In the genomic region with DNA sequence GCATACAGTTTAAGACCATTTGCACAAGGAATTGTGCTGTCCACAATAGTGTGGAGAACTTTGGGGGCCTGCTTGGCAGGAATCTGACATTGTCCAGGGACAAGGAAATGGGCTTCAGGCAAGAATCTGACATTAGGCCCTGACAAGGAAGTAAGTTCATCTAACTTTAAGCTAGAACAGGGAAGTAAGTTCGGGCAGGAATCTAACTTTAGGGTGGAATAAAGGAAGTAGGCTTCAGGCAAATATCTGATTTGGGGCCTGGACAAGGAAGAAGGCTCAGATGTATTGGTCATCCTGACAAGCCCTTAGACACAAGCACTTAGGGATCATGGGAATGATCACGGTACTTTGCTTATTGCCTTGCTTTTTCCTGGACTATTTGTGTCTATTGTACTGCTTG, we compare ENCODE assay signal across 26 mouse cellular contexts.
DNase-seq lines count a peak whose midpoint lies in the region; ATAC-seq and TF ChIP-seq lines count a peak whose summit lies in the region.
"Had no signal": no experiment of that assay in that cellular context is flagged by ENCODE, and none has a peak within 500 bp of the region (broad histone marks: within the 10 kb centered on the region; RNA-seq: fewer than 3 reads in every experiment).

No protein-coding gene starts in this region.

- no peak overlapping the region for H3K4me2 ChIP-seq in heart, embryonic 11.5 days
- H3K4me2 ChIP-seq: embryonic facial prominence, embryonic 12.5 days; embryonic facial prominence, embryonic 15.5 days; heart, embryonic 15.5 days; hindbrain, embryonic 14.5 days had no signal

- no peaks in the 10 kb centered on the region for H3K36me3 ChIP-seq in heart, embryonic 11.5 days (ENCODE audit: control insufficient read depth, insufficient read depth, low read length)
- H3K36me3 ChIP-seq in kidney, adult 2 months (ENCODE audit: control insufficient read depth, insufficient read depth, low read length): no peaks in the 10 kb centered on the region
- H3K36me3 ChIP-seq: embryonic facial prominence, embryonic 12.5 days; embryonic facial prominence, embryonic 15.5 days; heart, embryonic 10.5 days; heart, embryonic 15.5 days had no signal

- DNase-seq in heart, adult 11 months: peak; percentile 78
- DNase-seq in kidney, adult 2 months: peak; percentile 1
- DNase-seq in kidney, adult 8-10 months: no peak
- no peak for DNase-seq in gastrocnemius, adult 2 months
- no peak for DNase-seq in thymus, postnatal 25 days
- DNase-seq: adrenal gland, adult 2 months; adrenal gland, postnatal 14 days; cerebellum, adult 18-20 months; cerebellum, adult 9-10 months; cerebellum, postnatal 14 days; forebrain, postnatal 0 days; gastrocnemius, postnatal 25 days; heart, postnatal 10 days; heart, postnatal 4 days had no signal

- no peak overlapping the region for H3K27ac ChIP-seq in heart, embryonic 11.5 days (ENCODE audit: low read depth, low read length)
- H3K27ac ChIP-seq in kidney, adult 2 months (ENCODE audit: insufficient read depth, low read depth, low read length): no peak overlapping the region
- H3K27ac ChIP-seq in bone marrow macrophage, adult 2 months (ENCODE audit: insufficient read depth, low read depth, low read length): peak overlapping the region; percentile 28; the same call in 1 of the 2 replicates
- H3K27ac ChIP-seq in gastrocnemius, adult 2 months: no peak overlapping the region
- H3K27ac ChIP-seq: embryonic facial prominence, embryonic 12.5 days; embryonic facial prominence, embryonic 15.5 days; heart, embryonic 10.5 days; heart, embryonic 15.5 days; hindbrain, embryonic 14.5 days; hindbrain, postnatal 0 days had no signal

- intact Hi-C loops in gastrocnemius, adult 2 months (cut with DNase I): no loop called here

- no peak overlapping the region for H3K9ac ChIP-seq in heart, embryonic 11.5 days (ENCODE audit: low read depth, low read length)
- H3K9ac ChIP-seq: embryonic facial prominence, embryonic 12.5 days; embryonic facial prominence, embryonic 15.5 days; forebrain, postnatal 0 days; heart, embryonic 15.5 days; hindbrain, embryonic 14.5 days had no signal

- WGBS in heart, embryonic 11.5 days (ENCODE audit: insufficient replicate concordance): 64% methylated on average over 2 of the region's 2 CpGs
- 74% methylated on average over 2 of the region's 2 CpGs for WGBS in kidney, adult 2 months

- TF ChIP-seq CTCF in kidney, adult 2 months (conservative IDR thresholded peaks at IDR 0.05; ENCODE audit: insufficient read depth, insufficient read length, low read depth, low read length): no peak
- no peak for TF ChIP-seq CTCF in bone marrow macrophage, adult 2 months (IDR thresholded peaks at IDR 0.05; ENCODE audit: low read depth, low read length)
- no peak for TF ChIP-seq CTCF in gastrocnemius, adult 2 months (IDR thresholded peaks at IDR 0.05)

- TF ChIP-seq POLR2A in kidney, adult 2 months (IDR thresholded peaks at IDR 0.05; ENCODE audit: low read depth, low read length): no peak
- TF ChIP-seq POLR2A in bone marrow macrophage, adult 2 months (IDR thresholded peaks at IDR 0.05; ENCODE audit: borderline replicate concordance, low read depth, low read length): no peak

- no peaks in the 10 kb centered on the region for H3K9me3 ChIP-seq in heart, embryonic 11.5 days (replicated peaks; ENCODE audit: control insufficient read depth, low read length)
- H3K9me3 ChIP-seq: embryonic facial prominence, embryonic 12.5 days; embryonic facial prominence, embryonic 15.5 days; heart, embryonic 10.5 days; heart, embryonic 15.5 days had no signal

- H3K4me1 ChIP-seq in heart, embryonic 11.5 days (ENCODE audit: control insufficient read depth, insufficient read depth, low read length): no peaks in the 10 kb centered on the region
- H3K4me1 ChIP-seq in kidney, adult 2 months (ENCODE audit: control insufficient read depth, insufficient read depth, low read length): no peaks in the 10 kb centered on the region
- peaks cover 3% of the 10 kb centered on the region; the same call in 1 of the 2 replicates for H3K4me1 ChIP-seq in bone marrow macrophage, adult 2 months (ENCODE audit: control insufficient read depth, insufficient read depth, low read length)
- H3K4me1 ChIP-seq: embryonic facial prominence, embryonic 12.5 days; embryonic facial prominence, embryonic 15.5 days; heart, embryonic 10.5 days; heart, embryonic 15.5 days had no signal

- no peak overlapping the region for H3K4me3 ChIP-seq in heart, embryonic 11.5 days (ENCODE audit: low read depth, low read length)
- no peak overlapping the region for H3K4me3 ChIP-seq in kidney, adult 2 months (ENCODE audit: insufficient read depth, low read depth, low read length)
- H3K4me3 ChIP-seq in bone marrow macrophage, adult 2 months (ENCODE audit: insufficient read depth, low read length): no peak overlapping the region
- H3K4me3 ChIP-seq in gastrocnemius, adult 2 months: no peak overlapping the region
- H3K4me3 ChIP-seq: embryonic facial prominence, embryonic 12.5 days; embryonic facial prominence, embryonic 15.5 days; heart, embryonic 10.5 days; heart, embryonic 15.5 days had no signal

- H3K27me3 ChIP-seq in heart, embryonic 11.5 days (ENCODE audit: control insufficient read depth, insufficient read depth, low read length): no peaks in the 10 kb centered on the region
- no peaks in the 10 kb centered on the region for H3K27me3 ChIP-seq in kidney, adult 2 months (replicated peaks; ENCODE audit: control insufficient read depth, insufficient read depth, low read length)
- H3K27me3 ChIP-seq: embryonic facial prominence, embryonic 12.5 days; embryonic facial prominence, embryonic 15.5 days; heart, embryonic 15.5 days had no signal

- ATAC-seq in heart, embryonic 11.5 days (replicated peaks; ENCODE audit: insufficient number of reproducible peaks, low FRiP score, low TSS enrichment): no peak
- ATAC-seq in megakaryocyte progenitor cell, adult 5-6 weeks (replicated peaks; ENCODE audit: poor library complexity): peak; percentile 70
- ATAC-seq: forebrain, embryonic 14.5 days; forebrain, postnatal 0 days; hindbrain, postnatal 0 days; inflammation-experienced regulatory T-cells, adult 6 months; intestine, embryonic 16.5 days had no signal

Comparison
In these comparisons a context has a peak if more than half of its experiments do, and no peak if none do; other contexts are left out.
1. DNase-seq: peak in heart, adult 11 months (single experiment) and kidney, adult 2 months (single experiment); none in kidney, adult 8-10 months (0 of 2), gastrocnemius, adult 2 months (single experiment) and thymus, postnatal 25 days (single experiment).